Mouse (Mus musculus) 3T3-L1 (cell line): Measurements from ENCODE around the gene Ttc28.

ENCODE experiments used
- DNase-seq: peaks from one replicate; pipeline ENCODE4 v3.0.0-alpha.2; 2015; ENCODE audit warnings: low read depth, low spot score

The Ttc28 gene

DNA sequence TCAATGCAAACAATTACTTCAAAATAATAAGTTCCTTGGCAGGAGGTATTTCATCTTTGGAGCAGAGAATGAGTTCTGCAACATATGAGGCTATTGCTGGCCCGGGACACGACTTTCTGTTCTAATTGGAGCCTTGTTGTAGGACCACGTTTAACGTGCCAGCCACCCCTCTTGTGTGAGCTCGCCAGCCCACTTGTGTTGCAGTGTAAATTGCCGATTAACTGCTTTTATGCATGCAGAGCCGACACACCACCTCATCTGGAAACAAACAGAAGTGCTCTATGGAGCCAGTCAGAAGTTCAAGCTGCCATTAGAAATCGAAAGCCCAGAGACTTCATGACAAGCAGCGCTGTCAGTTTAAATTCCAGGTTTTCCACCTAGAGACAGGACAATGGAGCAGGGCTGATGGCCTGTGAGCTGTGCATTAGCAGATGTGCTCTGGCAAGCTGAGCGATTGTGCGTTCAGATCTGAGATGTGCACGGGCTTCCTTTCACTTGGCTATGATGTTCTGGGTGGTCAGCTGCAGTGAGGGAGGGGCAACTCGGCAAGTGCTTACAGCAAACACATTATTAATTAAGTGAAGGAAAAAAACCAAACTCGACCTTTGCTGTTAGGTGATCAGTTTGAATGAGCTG lies 167.4 kb downstream of the Ttc28 start:
- no peak for DNase-seq

GRCm38 (mm10) chr5:111048036-111048435 lies 168.4 kb downstream of the Ttc28 start:
- peak; percentile 52 for DNase-seq

DNA sequence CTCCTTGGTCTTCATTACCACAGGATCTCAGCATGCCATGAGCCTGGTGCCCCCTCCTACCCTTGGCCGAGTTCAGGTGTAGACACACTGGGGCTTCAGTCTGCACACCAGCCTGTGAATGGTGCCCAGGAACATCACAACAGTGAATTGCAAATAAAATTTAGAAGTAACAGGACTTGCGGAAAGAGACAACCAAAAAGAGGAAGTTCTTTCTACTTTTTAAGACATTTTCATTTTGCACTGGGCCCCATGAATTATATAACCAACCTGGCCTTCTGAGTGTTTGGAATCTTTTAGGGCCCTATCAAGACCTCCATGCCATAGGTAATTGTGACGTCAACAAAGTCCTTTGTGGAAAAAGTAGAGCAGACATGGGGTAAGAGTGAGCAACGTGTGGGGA lies 170.0 kb downstream of the Ttc28 start:
- DNase-seq: no peak

DNA sequence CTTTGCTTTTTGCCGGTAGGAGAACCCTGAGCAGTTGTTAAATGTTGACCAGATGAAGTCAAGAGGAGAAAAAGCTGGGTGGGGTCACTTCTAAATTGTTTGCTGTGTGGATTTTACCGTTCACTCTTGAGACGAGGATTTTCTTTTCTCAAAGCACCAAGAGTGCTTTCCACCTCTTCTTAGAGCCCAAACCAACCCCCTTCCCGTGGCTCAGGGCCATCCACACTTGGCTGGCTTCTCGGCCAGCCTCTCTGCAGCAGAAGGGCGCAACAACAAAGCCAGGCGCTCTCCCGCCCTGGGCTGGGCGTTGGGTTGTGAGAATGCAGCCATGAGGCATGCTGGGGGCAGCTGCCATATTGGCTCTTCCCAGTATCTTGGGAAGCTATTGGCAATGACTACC lies 170.5 kb downstream of the Ttc28 start:
- DNase-seq: no peak

- DNase-seq: no peak
Measured at GRCm38 (mm10) chr5:111054380-111054779, 174.8 kb downstream of the Ttc28 start.

GRCm38 (mm10) chr5:111054848-111055428 lies 175.3 kb downstream of the Ttc28 start:
- DNase-seq: no peak

GRCm38 (mm10) chr5:111055507-111055906 lies 175.9 kb downstream of the Ttc28 start:
- DNase-seq: peak; percentile 47

DNA sequence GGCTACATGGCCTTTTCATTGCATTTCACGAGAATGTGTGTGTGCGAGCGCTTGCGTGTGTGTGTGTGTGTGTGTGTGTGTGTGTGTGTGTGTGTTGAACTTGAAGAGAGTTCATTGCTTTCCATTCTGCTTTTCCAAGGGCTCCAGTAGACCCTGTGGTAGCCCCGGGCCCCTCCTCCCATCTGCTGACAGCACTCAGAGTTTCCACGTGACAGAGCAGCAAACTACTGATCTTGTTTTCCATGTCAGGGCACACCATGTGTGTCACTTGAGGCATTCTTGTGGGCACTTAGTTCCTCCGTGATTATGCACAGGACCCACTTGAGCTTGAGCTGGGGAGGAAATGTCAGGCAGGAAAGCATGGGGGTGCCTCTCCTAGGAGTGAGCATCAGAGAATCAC lies 177.5 kb downstream of the Ttc28 start:
- no peak for DNase-seq

DNA sequence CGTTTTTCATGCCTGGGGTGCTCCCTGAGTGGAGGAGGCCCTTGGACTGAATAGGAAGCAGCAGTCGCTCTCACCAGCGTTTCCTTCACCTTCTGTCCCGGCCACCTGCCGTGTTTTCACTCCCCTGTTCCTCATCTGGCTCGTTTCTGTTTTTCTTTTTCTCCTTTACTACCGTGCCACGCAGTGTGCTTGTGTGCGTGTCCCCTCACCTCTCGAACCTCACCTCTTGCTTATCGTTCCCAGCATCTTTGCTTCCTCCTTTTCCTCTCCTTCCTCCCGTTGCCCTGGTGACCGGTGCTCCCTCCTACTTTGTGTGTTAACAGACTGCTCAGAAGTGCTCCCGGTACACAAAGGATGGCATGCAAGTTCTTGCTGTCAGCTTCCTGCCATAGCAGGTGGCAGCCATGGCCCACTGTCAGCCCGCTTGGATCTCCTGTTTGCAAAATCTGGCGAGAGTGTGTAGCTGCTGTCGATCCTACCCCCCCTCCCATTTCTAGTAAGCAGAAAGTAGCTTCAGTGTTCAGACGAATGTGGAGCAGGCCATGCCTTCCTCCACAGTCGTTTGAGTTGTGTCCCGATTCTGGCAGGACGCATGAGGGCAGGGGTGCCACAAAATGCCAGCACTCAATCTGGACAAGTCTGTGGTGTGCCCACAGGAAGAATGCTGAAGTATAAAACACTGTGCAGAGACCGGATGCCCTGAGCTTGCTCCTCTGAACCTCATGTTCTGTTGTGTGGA lies 179.0 kb downstream of the Ttc28 start:
- DNase-seq: no peak

- DNase-seq: peak; percentile 94
Measured at GRCm38 (mm10) chr5:111059140-111059921, 179.7 kb downstream of the Ttc28 start.

GRCm38 (mm10) chr5:111060246-111060745 lies 180.7 kb downstream of the Ttc28 start:
- peak; percentile 81 for DNase-seq

DNA sequence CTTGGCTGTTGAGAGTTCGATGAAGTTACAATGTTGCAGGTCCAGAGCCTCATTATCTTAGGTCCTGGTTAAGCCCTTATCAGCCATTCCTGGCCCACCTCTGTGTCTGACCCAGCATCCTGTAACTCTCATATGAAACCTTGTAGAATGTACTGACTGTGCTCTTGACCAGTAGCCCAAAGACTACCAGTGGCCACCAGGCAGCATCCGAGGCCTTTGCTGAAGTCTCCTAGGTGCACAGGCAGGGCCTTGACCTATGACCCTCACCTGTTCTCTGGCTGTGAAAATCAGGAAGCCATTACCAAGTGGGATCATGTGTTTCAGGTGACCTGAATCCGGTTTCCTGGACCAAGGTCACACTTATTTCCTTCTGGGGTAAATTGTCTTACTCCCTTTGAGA lies 183.6 kb downstream of the Ttc28 start:
- no peak for DNase-seq

- DNase-seq: no peak
Measured at GRCm38 (mm10) chr5:111063991-111064390, 184.4 kb downstream of the Ttc28 start.

- no peak for DNase-seq
Measured at GRCm38 (mm10) chr5:111065770-111066169, 186.2 kb downstream of the Ttc28 start.

DNA sequence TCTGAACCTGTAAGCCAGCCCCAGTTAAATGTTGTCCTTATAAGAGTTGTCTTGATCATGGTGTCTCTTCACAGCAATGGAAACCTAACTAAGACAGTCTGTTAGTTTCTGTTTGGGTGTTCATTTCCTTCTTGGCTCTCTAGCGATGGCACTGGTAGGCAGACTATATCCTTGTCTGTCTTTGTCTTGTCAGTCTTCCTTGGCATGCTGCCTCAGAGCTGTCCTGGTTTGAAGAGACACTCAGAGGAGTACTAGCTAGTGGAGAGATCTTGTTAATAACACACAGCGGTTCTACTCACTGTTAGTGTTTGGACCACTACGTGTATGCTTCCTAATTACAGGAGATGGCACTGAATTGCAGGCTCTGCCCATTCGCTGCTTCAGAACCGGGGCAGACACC lies 189.9 kb downstream of the Ttc28 start:
- DNase-seq: no peak

DNA sequence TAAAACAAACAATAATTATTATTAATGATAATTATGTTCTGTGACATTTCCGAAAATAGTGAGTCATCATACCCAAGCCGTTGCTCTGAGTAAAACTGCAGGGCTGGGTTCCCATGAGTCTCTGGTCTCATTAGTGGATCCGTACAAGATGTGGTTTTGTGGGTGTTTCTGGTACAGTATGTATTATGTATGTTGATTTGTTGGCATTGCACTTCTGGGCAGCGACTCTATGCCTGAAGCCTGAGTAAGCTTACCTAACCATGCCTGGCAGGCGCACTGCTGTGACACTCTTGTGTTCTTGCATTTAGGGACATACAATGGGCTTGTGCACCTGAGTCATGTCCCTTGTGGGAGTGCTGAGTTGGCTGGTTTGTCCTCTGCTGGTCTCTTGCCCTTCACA lies 190.3 kb downstream of the Ttc28 start:
- DNase-seq: no peak

DNA sequence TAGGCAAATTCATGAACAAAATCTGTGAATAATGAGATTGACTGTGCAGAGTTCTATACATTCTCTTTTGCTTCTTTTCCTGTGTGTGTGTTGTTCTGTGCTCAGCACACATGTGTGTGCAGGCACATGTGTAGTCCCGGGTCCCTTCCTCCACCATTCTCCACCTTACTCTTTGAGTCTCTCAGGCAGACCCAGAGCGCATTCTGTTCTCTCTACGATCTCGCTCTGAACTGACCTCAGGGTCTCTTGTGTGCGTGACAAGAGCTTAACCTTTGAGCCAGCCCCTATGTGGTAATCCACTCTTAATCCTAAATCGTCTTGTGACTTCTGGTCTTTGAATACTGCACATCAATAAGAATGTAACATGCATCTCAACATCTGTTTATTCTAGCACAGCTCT lies 190.8 kb downstream of the Ttc28 start:
- no peak for DNase-seq

GRCm38 (mm10) chr5:111073316-111073736 lies 193.7 kb downstream of the Ttc28 start:
- no peak for DNase-seq

DNA sequence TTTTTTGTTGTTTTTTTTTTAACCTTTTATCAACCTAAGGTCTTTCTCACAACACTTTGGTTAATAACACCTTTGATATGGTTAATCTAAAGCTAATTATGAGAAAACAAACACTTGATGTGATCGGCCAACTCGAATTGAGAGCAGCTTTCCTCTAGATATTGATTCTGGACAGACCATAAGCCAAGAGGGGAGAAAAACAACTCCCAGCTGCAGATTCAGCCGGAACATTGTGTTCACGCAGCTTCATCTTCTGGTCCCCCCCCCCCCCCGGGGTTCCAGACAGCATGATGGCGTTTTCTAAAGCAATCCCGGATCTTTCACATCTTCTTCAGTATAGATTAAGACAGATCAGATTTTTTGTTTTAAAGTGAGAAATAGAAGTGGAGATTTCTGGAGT lies 194.4 kb downstream of the Ttc28 start:
- DNase-seq: no peak

DNA sequence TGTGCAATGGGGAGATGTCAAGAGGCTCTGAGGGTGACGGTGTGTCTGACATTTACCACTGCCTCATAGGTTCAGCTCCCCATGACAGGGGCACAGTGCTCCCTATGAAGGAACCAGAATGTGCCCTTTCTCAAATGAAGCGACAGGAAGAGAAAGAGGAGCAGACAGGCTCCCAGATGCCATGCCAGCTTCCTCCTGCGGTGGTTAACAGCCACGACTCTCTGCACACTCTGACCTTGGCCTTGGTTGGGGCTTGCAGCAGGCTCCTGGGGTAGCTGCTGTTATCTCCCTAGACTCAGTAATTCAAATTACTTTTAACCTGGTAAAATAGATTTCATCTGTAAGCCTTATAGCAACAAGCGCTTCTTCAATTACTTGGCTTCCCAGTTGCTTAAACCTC lies 196.2 kb downstream of the Ttc28 start:
- DNase-seq: no peak

DNA sequence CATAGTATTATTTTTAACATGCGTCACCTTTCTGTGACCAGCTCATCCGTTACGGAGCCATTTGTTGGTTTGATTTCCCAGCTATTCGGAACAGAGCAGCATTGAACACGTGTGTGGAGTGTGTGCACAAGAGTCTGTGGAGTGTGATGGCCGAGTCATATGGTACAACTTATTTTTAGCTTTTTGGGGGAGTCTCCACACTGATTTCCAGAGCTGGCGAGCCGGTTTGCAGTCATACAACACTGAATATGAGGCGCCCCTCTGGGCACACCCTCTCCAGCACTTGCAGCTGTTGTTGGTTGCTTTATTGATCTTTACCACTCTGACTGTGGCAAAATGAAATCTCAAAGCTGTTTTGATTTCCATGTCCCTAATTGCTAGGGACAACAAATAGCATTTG lies 197.7 kb downstream of the Ttc28 start:
- no peak for DNase-seq

DNA sequence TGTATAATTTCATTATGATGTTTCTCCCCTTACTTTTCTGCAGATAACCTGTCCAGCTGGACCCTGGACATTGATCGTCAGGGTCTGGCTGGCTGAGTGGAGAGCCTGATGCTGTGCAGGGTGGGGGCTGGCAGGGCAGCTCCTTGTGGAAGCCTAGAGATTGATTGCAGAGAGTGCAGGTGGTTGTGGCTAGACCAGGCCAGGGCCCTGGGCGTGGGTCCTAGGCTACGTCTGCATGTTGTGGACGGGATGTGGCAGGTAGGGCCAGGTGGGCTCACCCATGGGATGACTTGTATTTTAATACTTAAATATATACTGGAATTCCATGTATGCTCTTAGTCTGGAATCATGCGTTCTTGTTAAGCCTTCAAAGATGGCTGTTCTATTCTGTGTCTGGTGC lies 201.0 kb downstream of the Ttc28 start:
- DNase-seq: no peak
